Mouse (Mus musculus) retina, postnatal 7 days (tissue): ENCODE measurements at regions not wholly inside any gene's neighbourhood (a gene's known extent, or its start where the extent isn't known, plus 50 kb on each side); places are given as distances from the start of the nearest gene placed in this dataset.

Source experiments
- DNase-seq: peaks from one replicate; pipeline ENCODE4 v3.0.0-alpha.2; 2012; ENCODE audit warnings: low read depth, low spot score

DNA sequence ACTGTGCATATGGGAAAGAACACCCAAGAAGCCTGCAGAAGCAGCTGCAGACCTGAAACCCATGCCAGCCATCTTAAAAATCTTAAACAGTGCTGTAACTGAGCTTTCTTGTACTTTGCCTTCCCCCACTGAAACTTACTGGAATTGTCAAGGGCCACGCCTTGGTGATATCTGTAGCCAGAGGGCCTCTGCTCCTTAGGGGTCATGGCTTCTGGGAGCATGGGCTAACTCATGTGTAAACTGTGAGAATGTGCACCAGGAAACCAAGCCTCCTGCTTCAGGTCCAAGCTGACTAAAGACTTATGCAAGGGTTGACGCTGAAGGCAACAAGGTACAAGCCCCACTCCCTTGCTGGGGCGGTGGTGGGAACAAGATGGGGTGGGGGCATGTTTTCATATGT is 73.8 kb upstream of the Hes1 start:
- no peak for DNase-seq

DNA sequence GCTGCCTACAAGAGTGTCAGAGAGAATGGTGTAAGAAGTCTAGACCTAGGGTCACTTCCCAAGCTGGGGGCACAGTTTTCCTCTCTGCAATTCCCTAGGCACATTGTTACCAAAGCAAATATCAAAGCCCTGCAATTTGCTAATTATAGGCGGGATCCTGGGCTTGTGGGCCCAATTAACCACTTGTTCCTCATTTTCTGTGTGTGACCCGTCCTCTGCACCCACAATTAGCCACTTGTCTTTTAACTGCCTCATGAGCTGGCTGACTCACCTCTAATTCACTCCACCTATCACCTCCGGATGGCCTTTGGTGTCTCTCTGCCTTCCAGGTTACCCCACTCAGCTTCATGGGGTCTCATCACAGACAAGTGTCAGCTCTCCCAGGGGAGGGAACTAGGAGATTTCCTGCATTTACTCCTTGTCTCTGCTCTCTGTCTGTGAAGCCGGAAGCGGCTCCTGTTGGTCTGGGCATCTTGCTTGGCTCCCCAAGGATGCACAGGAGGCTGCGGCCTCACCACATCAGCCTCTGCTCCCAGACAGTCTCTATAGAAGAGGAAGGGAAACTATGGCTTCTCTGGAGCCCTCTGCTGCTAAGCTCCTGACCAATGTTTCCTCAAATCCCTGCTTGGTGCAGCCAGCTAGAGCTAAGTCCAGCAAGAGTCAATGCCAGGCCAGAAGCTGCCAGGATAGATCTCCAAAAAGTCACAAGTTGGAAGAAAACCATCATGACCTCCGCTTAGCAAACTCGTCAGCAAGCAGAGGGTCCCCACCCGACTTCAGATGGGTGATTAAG is 73.2 kb upstream of the Hes1 start:
- DNase-seq = no peak

DNA sequence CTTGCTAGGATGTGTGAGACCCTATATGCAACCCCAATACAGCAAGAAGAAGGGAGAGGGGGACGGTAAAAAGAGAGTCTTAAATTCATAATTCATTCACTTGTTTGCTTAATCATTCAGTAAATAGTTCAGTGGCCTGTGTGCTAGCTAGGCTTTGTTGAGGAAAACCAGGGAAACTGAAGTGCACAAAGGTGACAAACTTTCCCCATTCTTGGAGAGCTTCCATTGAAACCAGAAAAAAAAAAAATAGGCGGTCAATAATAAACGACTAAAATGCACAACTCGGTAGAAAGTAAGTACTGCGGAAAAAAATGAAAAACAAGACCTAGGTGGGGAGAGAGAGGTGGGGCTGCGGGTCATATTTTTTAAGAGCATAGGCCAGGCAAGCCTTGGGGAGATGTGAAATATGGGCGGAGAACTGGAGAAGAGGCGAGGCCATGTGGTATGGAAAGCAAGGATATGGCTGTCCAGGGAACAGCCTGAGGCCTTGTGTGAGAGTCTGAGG is 72.3 kb upstream of the Hes1 start:
- no peak for DNase-seq

DNA sequence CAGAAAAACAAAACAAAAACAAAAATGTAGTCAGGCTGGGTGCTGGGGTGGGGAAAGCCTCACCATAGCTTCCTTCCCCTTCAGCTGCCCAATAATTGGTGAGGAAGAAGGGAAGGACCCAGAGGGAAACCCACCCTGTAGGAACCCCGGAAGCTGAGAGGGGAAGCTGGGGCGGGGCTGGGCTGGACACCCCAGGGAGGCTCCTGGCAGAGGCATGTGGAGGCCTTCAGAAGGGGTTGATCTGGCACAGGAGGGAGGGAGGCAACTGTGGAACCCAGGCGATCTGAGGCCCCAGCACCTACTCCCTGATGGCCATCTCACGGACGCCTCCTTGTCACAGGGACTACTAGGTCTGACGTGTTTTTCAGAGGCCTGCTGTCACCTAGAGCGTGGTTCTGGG is 71.1 kb upstream of the Hes1 start:
- no peak for DNase-seq

DNA sequence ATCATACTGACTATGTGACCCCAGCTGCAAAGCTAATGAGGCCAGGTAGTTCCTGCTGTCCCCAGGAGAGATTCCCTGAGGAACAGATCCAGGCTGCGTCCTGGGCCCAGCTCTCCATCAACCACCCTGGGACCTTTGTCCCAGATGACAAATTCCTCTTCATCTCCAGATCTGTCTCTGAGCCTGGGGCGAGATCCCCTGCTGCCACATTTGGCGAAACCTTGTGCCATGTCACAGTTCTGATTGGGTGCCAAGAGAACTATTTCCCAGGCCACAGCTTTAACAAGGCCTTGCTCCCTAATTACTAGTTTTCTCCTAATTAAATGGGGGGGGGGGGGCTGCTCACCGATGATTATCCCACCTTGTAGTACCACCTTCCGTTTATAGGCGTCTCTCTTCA is 70.6 kb upstream of the Hes1 start:
- DNase-seq = no peak

DNA sequence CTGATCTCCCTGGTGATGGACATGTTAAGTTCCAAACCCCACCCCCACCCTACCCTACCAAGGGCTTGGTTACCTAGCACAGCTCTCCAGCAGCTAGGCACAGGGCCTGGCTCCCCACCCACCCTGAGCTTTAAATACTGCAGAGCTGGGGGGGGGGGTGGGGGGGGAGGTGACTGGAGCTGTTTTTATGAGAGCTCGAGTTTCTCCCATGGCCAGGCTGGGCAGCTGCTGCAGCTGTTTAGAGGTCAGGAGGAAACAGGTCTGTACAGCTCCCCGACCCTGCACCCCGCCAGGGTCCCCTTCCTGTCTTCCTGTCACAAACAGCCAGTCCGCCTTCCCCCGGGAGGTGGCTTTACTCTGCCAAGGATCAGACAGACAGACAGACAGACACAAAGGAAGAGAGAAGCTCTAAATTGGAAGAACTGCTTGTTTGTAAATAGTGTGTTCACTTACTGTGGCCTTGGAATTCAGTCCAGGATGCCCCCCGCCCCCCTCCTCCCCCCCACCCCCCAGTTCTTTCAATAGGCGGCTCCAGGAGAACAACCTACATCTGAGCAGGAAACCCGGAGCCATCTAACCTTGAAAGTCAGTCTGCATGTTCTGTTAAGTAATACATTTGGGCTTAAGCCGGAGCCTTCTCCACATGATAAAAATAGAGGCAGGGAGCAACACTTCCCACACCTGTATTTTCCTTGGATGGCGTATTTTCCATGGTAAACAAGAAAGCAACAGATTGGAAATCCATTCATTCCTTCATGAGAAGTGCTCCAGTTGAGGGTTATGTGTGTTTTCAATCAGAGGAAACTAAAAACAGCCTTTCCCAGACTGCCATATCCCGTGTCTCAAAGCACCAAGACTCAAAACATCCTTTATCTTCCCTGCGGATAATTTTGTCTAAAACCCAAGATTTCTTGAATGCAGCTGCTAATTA is 67.8 kb upstream of the Hes1 start:
- no peak for DNase-seq

DNA sequence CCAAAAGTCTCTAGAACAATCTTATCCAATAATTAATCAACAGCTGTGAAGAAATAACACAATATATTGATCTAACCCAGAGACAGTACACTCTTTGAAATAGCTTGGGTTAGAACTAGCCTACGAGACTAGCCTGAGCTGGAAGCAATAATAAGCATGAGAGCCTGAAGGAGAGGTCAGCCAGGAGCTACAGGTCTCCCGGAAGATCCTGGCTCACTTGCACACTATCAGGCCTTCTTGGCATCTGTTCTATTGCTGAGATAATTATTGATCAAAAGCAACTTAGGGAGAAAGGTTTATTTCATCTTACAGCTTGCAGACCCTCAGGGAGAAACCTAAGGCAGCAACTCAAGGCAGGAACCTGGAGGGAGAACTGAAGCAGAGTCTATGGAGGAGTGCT is 64.0 kb upstream of the Hes1 start:
- no peak for DNase-seq

DNA sequence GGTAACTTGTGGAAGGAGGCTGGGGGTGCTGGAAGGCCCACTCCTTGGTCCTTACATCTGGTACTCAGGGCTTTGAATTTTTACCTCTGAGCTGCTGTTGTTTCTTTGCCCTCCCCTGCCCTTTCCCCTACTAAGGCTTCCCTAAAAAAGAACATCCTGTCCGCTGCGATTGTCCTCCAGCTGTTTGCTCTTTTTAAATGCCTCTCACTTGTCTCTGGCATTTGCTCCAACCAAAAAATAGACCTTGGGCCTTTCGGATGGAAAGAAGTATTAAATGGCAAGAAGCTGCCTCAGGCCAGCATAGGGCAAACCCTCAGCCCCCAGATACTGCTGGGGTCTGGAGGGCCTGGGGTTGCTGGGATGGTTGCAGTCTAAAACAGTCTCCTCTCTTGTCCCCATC is 59.1 kb upstream of the Hes1 start:
- DNase-seq = no peak

DNA sequence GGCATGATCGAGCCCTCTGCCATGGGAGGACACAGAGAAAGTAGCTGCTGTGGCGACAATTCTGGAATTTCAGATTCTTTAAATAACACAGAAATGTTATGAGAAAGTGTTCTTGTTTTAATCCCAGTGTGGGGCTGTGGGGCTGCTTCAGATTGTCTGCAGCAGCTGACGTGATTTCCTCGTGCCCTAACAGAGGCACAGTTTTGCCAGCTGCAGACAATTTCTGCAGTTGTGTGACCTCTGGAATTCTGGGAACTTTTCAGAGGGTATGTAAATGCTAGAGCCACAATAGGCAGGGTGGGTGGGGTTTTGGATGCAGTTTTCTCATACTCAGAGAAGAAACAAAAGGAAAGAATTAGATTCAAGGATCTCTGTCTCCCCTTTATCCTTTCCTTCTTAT is 57.4 kb upstream of the Hes1 start:
- no peak for DNase-seq

DNA sequence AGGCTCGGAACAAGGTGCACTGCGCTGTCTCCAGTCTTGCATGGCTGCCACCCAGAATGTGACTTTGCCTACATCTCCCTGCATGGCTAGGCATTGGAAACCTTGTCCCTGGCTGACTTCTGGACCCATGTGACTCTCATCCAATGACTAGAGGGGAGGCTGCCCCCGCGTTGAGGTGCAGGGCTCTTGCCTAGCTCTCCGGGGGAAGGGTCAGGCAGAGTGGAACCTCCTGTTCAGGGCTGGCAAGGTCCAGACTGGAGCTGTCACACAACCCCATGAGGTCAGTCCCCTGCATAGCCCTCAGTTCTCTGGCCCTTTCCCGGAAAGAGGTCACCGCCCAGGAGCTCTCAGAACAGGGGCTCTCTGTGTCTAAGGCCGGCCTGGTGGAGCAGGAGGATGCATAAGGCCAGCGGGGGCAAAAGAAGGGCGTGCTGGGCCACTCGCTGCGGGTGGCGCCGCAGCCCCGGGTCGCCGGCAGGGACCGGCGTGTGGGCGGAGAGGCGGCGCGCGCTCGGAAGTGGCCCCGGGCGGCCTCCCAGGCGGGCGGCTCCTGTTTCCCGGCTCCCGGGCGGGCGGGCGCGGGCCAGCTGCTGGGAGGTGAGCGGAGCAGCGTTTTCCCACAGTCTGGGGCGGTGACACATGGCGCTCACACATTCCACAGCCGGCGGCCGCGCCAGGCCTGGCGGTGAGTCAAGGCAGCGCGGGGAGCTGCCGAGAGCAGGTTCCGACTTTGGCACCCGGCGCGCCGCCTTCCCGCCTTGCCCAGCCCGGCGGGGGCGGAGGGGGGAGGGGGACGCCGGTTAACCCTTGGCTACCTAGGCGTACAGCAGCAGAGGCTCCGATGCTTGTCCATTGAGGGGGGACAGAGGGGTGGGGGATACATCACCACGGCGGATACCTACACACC is 55.5 kb upstream of the Hes1 start:
- peak; percentile 60 for DNase-seq

DNA sequence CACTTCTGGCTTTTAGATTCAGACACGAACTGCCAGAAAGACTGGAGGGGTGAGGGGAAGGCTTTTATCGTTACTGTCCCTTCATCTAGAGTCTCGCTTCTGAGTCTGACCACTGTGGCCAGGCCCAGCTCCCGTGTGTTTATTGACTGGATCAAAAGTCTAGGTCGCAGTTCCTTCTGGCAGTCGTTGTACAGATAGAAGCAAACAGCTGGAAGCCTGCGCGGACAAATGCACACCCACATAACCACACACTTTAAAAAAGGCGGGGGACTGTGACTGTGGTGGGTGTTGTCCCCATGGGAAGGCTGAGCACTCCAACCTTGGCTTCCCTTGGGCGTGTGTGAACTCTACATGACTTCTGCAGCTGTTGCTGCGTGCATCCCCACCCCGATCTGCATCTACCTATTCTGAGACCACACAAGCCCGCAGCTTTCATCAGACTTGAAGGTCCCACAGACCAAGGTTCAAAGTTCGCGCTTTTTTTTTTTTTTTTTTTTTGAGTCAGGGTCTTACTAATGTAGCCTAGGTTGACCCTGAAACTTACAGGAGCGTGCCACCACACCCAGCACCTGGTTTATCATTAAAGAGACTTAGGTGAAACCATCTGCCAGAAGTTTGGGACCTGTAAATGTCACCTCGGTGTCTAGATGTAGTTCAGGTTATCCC is 54.5 kb upstream of the Hes1 start:
- DNase-seq = no peak

DNA sequence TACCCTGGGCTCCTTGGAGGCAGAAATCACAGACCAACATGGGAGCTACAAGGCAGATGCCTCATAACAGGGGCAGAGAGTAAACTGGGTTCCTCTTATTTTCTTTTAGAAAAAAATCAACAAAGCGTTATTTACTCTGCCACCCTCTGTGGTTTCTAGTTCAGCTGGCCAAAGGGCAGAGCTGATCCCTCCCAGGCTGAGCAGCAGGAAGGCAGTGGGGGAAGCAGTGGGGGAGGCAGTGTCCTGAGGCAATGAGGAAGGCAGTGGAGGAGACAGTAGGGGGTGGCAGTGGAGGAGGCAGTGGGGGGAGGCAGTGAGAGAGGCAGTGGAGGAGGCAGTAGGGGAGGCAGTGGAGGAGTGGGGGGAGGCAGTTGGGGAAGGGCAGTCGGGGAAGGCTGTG is 51.1 kb upstream of the Hes1 start:
- no peak for DNase-seq

DNA sequence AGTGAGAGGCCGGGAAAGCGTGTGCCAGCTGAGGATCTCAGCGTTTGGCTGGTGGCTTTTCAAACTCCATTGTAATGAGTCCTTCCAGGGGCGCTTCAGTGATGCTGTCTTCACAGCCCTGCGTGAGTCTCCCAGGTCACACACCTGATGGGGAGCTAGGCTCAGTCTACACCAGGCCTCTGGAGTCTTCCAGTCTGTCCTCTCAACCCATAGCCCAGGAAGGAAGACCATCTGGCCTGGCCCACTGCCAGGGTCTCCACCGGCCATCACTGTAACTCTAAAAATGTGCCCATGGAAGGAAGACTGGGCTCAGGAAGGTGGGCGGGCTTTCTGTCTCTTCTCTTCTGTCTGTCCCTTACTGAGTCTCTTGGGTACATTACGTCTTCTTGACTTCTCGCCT is 50.2 kb upstream of the Hes1 start:
- no peak for DNase-seq
